Mouse (Mus musculus) C2C12 (cell line): Measurements from ENCODE around the gene B3galnt1.

ENCODE experiments used
- CEBPB ChIP-seq: IDR thresholded peaks from one replicate; pipeline ENCODE4 v1.6.1; 2011; ENCODE audit warnings: low read depth, mild to moderate bottlenecking, control low read depth, moderate library complexity
- CTCF ChIP-seq: IDR thresholded peaks from one replicate; pipeline ENCODE4 v1.5.1; 2011; ENCODE audit not compliant: control insufficient read depth, insufficient read depth, insufficient read length
- FOSL1 ChIP-seq: IDR thresholded peaks from one replicate; pipeline ENCODE4 v1.8.0; 2011; ENCODE audit warnings: mild to moderate bottlenecking, low read length; ENCODE audit not compliant: poor library complexity, insufficient read depth, severe bottlenecking
- MAX ChIP-seq: IDR thresholded peaks from one replicate; pipeline ENCODE4 v1.6.1; 2011; ENCODE audit warnings: mild to moderate bottlenecking, control low read depth
- MYOD1 ChIP-seq: IDR thresholded peaks from one replicate; pipeline ENCODE4 v1.6.1; 2011; ENCODE audit warnings: low read depth; ENCODE audit not compliant: control insufficient read depth, insufficient read length
- USF1 ChIP-seq: IDR thresholded peaks from one replicate; pipeline ENCODE4 v1.6.1; 2011; ENCODE audit warnings: low read depth, mild to moderate bottlenecking, control low read depth, moderate library complexity

DNA sequence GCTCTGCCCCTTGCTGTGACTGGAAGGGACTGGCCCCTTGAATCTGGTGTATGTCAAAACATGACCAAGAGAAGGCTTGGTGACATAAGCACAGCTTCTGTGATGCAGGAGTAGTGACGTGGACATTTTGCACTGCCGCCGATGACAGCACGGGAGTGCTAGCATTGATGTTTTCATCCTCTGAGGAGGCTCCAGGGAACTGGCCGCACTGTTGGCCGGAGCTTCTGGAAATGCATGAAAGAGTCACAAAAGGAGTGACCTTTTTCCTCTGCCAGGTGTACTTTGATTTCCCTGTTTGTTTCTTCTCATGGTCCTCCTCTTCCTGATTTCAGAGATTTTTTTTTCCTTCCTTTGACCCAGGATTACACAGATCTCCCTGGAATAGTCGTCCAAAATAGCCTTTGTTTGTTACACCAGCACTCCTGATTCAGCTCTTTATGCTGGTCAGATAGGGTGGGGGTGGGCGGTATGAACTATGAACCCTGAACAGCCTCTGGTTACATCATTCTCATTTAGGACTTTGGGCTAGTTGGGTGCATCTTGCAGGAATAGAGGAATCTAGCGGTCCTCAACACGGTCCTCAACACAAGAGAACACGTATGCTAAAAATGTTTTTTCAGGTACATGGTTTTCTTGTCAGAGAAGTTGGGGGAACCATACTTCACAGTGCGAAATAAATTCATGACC is 42.5 kb downstream of the B3galnt1 start:
- TF ChIP-seq CTCF, result no peak
- no peak for TF ChIP-seq MAX
- no peak for TF ChIP-seq USF1
- no peak for TF ChIP-seq CEBPB
- no peak for TF ChIP-seq MYOD1
- TF ChIP-seq FOSL1, result no peak
